Mouse (Mus musculus) gonadal fat pad, adult 2 months (tissue): Measurements from ENCODE around the gene Tmem131l. TPM values are rescaled to one million over a fixed set of nuclear protein-coding genes. Genes with fewer than 3 reads are reported as not detected.

Source experiments
- DNase-seq: peaks from one replicate; pipeline ENCODE4 v3.0.0-alpha.2; 2012; ENCODE audit warnings: low read depth
- polyA plus RNA-seq: library from polyadenylated mRNA; depleted of rRNA; stranded (reverse); fragments of >200 nt; gene quantifications from 2 replicates; pipeline ENCODE4 v1.2.3, GENCODE M21; 2012

Tmem131l gene
- polyA plus RNA-seq, 1 experiment = 18.8 TPM

DNA sequence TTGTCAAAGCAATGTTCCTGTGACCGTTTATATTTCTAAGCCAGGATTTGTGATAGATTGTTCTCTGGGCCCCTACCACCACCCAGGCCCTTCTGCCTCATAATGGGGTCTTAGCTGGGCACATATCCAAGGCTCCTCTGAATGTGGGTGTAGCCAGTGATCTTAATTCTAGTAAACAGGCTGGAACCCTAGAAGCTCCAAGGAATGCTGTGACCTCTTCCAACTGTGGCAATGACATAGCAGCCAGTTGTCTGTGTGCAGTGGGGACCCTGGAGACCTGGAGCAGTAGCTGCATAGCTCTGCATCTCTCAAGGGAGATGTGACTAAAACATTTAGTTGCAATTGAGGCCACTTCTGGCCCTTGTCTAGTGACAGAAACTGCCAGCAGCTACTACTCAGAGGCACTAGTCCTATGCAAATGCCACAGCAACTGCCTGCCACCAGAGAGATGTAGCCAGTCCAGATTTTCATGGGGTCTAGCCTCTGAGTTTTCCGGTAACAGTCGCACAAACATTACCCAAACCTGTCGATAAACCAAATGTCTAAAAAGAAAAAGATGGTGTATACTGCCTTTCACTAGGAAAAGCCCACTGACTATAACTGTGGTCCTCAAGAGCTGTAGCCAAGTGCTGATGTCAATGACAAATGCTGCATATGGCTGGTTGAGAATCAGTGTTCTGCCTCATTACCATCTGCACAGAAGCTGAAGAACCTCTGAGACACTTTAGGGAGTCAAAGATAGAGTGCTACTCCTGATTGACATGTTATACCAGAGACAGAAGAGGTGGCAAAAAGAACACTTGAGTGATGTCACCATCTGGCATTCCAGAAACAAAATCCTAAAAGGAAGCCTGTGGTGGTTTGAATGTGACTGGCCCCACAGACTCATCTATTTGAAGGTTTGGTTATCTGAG lies 61.2 kb downstream of the Tmem131l start:
- DNase-seq = no peak

DNA sequence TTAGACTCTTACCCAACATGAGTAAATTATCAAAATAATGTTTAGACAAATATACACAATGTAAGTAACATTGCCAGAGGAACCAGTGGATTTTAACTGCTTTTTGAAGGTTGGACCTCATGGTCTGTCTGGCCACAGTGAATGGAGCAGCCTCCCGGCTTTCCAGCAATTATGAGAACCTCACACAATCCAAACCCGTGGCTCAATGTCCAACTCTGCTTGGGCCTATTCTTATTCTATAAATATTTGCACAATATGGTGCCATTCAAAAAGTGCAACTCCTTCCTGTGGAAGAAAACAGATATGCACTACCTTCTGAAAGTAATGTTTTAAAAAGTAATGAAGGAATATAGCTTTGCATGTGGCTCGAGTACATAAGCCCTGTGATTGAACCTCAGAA lies 62.2 kb downstream of the Tmem131l start:
- no peak for DNase-seq

GRCm38 (mm10) chr3:83976161-83976560 lies 63.8 kb downstream of the Tmem131l start:
- DNase-seq = no peak

DNA sequence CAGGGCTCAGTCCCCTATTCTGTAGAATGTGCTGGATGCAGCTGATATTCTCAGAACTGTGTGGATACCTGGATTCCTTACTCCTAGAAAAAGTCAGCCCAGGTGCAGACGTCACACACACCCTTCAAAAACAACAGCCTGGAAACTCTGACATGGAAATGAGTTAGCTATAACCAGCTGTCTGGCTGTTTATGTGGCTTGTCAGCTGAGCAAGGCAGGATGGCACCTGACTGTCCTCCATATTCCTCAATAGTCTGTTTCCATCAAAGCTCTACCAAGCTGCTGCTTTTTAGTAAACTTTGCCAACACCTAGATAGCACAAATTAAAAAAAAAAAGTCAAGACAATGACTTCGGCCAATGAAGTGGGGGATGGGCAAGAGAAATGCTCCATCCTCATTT lies 66.6 kb downstream of the Tmem131l start:
- no peak for DNase-seq

- no peak for DNase-seq
These were observed 69.3 kb downstream of the Tmem131l start for GRCm38 (mm10) chr3:83970629-83971028.

GRCm38 (mm10) chr3:83969081-83969480 lies 70.9 kb downstream of the Tmem131l start:
- no peak for DNase-seq

DNA sequence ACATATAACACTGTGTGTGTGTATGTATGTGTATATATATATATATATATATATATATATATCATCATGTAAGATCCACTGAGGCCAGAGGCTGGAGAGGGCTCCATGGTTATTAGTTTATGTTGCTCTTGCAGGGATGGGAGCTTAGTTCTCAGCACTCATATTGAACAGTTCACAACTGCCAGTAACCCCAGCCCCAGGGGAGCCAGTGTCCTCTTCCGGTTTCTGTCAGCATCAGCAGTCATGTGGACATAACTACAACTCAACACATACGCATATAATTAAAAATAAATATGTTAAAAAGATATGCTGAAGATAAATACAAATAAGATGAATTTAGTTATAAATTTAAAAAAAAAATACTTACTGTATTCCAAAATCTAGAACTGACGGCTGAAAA lies 72.2 kb downstream of the Tmem131l start:
- DNase-seq = no peak

GRCm38 (mm10) chr3:83965333-83965732 lies 74.6 kb downstream of the Tmem131l start:
- DNase-seq = no peak

GRCm38 (mm10) chr3:83963705-83964104 lies 76.3 kb downstream of the Tmem131l start:
- no peak for DNase-seq

- DNase-seq = no peak
These were observed 77.4 kb downstream of the Tmem131l start for GRCm38 (mm10) chr3:83962571-83962970.

- DNase-seq = no peak
These were observed 77.9 kb downstream of the Tmem131l start for GRCm38 (mm10) chr3:83962076-83962475.

DNA sequence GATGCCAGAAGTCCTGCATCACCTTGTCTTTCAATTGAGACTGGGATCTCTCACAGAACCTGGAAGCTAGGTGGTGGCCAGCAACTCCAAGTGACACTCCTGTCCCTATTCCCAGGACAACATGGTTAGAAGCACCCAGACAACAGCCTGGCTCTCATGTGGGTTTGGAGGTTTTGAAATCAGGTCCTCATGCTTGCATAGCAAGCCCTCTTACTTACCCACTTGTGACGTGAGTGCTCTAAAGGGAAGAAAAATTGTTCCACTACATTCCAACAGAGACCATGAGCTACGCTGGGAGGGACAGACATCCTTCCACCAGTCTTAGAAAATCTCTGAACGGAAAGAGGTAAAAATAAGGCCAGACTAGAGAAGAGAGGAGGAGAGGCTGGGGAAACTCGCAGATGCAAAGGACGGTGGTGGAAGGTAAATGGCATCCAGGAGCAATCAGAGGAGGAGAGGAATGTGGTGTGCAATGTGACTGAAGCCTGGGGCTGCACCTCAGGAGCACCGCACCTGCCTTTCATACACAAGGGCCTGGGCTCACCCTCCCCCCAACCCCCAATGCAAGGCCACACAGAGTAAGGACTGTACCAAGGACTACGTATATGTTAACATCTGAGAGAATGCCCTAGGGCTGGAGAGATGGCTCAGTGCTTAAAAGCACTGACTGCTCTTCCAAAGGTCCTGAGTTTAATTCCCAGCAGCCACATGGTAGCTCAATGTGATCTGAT lies 80.9 kb downstream of the Tmem131l start:
- no peak for DNase-seq

GRCm38 (mm10) chr3:83953879-83954278 lies 86.1 kb downstream of the Tmem131l start:
- DNase-seq = no peak

DNA sequence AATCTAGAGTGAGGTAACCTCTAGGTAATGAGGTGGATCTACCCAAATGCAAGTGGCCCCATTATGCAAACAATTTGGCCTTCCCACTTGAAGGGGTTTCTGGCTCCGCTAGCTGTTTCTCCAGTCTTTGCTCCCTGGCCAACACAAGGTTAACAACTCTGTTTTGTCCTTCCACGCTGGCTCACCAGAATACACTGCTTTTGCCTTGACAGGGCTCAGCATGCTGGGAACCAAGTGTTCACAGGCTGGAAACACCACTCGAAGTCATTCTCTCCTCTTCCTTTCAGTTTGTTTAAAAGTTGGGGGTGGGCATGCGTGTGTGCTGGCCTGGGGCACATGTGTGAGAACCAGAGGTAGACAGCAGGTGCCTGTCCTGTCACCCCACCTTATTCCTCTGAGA lies 91.2 kb downstream of the Tmem131l start:
- no peak for DNase-seq

DNA sequence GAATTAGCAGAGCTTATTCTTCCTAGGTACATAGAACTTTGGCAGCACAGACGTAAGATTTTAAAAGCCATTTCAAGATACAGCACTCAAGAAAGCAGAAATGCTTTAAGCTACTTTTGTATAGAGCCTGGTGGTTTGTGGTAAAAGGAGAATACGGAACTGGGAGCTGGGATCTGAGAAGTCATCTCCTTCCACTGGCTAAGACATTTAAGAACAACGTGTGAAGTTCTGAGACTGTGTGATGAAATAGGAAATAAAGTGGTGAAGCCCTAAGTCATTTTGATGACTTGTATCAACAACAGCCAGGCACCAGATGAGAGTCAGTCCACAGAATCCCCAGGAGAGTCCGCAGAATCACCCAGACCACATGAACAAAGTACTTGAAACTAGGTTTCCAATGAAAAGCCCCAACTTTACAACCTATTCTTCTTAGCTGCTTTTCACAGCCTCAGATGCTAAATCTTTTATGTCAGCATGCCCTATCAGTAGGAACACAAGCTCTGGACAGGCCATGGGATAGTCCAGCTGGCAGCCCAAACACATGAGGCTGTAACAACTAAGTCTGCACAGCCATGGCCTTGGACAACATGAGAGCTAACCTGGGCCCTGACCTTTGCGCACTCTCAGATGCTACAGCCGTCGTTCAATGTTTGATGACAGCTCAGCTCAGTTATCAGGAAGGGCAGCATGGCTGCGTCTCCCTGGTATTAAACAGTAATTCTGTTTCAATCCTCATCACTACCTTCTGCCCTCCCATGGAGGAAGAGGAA lies 92.3 kb downstream of the Tmem131l start:
- DNase-seq = no peak

DNA sequence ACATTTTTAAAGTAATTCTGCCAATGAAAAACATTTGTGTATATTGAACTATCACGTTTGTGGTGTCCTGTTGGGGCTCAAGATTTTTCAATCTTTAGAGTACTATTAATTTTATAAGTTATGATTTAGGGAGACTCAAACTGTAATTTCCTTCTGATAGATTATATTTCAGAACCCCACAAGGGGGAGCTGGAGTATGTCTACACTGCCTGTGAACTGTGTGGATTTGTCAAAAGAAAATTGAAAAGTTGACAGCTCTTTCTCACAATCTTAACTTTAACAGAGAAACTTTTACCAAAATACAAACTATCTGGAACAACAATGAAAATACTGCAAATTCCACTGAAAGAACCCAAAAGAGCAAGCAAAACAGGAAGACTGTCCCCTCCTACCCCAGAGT lies 93.1 kb downstream of the Tmem131l start:
- DNase-seq = no peak

DNA sequence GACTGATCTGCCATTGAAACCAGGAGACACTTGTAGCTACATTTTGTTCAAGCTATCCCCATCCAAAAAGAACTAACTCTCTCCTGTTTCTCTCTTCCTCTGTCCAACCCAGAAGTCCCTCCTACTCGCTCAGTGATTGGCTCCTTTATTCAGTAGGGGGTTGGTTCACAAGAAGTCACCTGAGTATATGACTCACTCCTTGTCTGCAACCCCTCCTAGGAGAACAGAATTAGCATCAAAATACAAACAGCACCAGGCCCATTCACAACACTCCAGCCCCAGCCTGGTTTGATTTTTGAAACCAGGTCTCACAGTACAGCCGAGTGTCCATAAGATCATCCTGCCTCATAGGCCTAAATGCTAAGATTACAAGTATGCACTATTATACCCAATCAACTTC lies 96.3 kb downstream of the Tmem131l start:
- no peak for DNase-seq

DNA sequence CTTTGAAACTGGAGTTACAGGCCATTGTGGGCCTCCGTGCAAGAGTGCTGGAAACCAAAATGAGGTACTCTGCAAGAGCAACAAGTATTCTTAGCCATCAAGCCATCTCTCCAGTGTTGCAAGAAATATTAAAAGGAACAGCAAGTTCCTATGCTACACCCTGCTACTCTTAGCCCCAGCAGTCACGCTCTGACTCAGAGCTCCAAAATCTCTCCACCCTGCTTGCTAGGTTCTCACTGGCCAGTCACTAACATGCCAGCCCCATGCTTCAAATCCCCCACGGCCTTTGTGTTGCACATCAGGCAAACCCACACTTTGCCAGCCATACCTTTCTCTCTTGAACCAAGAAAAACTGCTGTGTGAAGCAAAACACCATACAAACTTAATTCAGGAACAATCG lies 96.8 kb downstream of the Tmem131l start:
- no peak for DNase-seq

- DNase-seq = no peak
These were observed 98.1 kb downstream of the Tmem131l start for GRCm38 (mm10) chr3:83941921-83942320.

GRCm38 (mm10) chr3:83938871-83939270 lies 101.1 kb downstream of the Tmem131l start:
- DNase-seq = no peak

DNA sequence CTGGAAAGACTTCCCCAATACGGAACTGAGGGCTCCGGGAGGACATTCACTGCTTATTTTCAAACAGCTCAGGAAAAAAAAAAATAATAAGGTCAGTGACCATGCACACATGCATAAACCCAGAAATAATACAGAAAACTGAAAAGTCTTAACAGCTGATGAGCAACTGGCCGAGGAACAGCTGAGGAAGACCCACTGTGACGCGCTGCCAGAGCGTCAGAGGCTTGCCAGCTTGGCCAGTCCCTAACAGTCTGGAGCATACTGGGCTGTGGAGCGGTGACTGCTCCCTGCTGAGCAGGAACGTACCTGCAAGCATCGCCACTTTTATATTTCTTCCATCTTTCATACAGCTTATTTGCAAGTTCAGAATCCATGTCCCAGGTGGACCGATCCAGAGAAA lies 105.5 kb downstream of the Tmem131l start:
- no peak for DNase-seq

DNA sequence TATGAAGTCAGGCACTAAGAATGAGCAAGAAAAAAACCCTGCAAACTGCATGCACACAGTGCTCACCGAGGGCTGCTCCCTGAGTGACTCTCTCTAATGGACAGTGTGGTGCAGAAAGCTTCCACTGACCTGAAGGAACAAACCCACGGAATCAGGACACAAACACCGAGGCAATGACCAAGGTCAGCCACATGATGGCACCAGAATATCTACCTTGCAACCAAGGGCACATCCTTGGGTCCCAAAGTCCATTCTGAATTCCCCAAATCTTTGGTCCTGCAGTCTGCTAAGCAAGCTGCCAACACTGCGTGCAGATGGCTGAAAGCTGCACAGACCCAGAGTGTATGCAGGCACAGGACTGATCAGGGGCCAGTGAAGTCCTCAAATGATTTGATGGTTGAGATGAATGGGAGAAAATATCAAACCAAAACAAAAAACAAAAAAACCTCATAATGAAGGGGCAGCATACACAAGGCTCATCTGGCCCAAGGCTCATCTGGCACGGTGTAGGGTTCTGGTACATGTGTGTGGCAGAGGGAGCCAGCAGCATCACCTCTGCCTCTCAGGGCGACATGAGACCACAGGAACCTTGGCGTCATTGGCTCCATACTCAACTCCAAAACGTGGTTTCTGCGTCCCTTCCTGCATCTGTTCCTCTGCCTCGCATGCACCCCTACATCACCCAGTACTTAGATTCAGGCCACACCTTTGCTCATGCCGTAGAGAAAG lies 124.0 kb downstream of the Tmem131l start:
- no peak for DNase-seq
